Mouse (Mus musculus): ENCODE data around the gene Neb. TPM values are rescaled to one million over a fixed set of nuclear protein-coding genes. Genes with fewer than 3 reads are reported as not detected.

Gene Neb
- polyA plus RNA-seq, 1 experiment from 2014 or later: 1.2 TPM

DNA sequence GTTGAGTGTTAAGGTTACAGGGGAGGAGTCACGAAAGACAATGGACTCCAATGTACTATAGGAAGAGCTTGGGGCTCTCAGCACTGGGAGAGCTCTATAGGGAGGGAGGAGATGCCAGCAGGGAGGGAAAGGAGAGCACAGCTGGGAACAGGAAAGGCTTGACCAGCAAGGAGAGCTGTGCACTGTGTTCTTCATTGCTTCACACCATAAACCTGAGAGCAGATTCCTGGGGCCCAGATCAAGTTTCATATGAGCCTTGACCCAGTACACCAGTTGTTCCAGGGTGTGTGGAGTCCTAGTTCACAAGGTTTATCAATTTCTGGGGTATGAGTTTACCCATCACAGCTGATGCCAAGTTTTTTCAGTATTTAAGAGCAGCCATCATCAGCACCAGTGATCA lies 106.1 kb downstream of the Neb start:
- Histone ChIP-seq H3K9me3 (ENCODE audit: control insufficient read depth, low read length) (no peaks in the 10 kb centered on the region), H3K4me2 (no peak overlapping the region), H3K36me3 (ENCODE audit: control insufficient read depth, insufficient read depth, low read length) (no peaks in the 10 kb centered on the region), H3K4me1 (replicated peaks; ENCODE audit: control insufficient read depth, insufficient read depth, low read length) (no peaks in the 10 kb centered on the region), H3K4me3 (ENCODE audit: low read depth, low read length) (no peak overlapping the region), H3K9ac (ENCODE audit: low read depth, low read length) (no peak overlapping the region), H3K27ac (ENCODE audit: low read depth, low read length) (no peak overlapping the region), H3K27me3 (replicated peaks; ENCODE audit: control insufficient read depth, insufficient read depth, low read length) (no peaks in the 10 kb centered on the region)
- WGBS: 40% methylated on average over 1 of the region's 1 CpGs
- ATAC-seq (replicated peaks; ENCODE audit: low FRiP score) (no peak), DNase-seq (ENCODE audit: low spot score) (no peak)

DNA sequence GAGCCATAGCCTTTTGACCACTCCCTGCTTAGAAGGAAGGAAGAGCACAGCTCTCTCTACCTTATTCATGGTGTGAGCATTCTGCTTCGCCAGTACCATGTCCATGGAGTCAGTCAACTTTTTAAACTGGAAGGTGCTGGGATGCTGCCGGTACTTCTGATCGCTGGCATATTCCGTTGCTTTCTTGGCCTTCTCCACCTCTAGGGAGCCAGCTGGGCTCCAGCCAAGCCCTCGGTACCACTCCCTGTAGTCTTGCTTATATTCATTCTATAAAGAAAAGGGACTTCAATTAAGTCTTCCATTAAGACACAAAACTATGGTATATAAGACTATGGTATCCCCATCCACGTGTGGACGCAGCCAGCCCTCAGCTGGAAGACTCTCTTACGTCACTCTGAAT lies 107.4 kb downstream of the Neb start:
- H3K27me3 ChIP-seq (replicated peaks; ENCODE audit: control insufficient read depth, insufficient read depth, low read length): no peaks in the 10 kb centered on the region
- no peak overlapping the region for H3K27ac ChIP-seq (ENCODE audit: low read depth, low read length)
- no peaks in the 10 kb centered on the region for H3K36me3 ChIP-seq (ENCODE audit: control insufficient read depth, insufficient read depth, low read length)
- WGBS: 87% methylated on average over 8 of the region's 8 CpGs
- H3K4me1 ChIP-seq (replicated peaks; ENCODE audit: control insufficient read depth, insufficient read depth, low read length): no peaks in the 10 kb centered on the region
- H3K4me3 ChIP-seq (ENCODE audit: low read depth, low read length): no peak overlapping the region
- no peak overlapping the region for H3K9ac ChIP-seq (ENCODE audit: low read depth, low read length)
- H3K9me3 ChIP-seq (ENCODE audit: control insufficient read depth, low read length): no peaks in the 10 kb centered on the region
- ATAC-seq (replicated peaks; ENCODE audit: low FRiP score) (no peak), DNase-seq (ENCODE audit: low spot score) (no peak)
- H3K4me2 ChIP-seq: no peak overlapping the region

DNA sequence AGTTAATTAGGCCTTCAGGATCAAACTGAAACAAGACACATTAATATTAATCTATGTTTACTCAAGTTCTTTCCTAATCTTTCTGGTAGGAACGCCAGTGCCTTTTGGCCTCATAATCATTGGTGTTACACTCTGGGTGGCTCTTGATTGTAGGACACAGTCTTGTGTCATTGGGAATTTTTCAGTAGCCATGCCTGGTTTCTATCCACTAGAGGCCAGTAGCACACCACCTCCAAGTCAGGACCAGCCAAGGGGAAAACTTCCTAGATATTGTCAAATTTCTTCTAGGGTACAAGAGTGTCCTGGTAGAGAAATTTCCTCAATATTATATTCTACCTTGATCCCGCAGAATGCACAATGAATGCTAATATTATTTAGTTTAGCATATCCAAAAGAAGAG lies 116.1 kb downstream of the Neb start:
- Histone ChIP-seq H3K36me3 (ENCODE audit: control insufficient read depth, insufficient read depth, low read length) (no peaks in the 10 kb centered on the region), H3K27ac (ENCODE audit: low read depth, low read length) (no peak overlapping the region), H3K9me3 (ENCODE audit: control insufficient read depth, low read length) (no peaks in the 10 kb centered on the region), H3K27me3 (replicated peaks; ENCODE audit: control insufficient read depth, insufficient read depth, low read length) (no peaks in the 10 kb centered on the region), H3K4me1 (replicated peaks; ENCODE audit: control insufficient read depth, insufficient read depth, low read length) (no peaks in the 10 kb centered on the region), H3K9ac (ENCODE audit: low read depth, low read length) (no peak overlapping the region), H3K4me2 (no peak overlapping the region), H3K4me3 (ENCODE audit: low read depth, low read length) (no peak overlapping the region)
- no peak for DNase-seq (ENCODE audit: low spot score)
- ATAC-seq (replicated peaks; ENCODE audit: low FRiP score): no peak
- WGBS: 52% methylated on average over 2 of the region's 2 CpGs

DNA sequence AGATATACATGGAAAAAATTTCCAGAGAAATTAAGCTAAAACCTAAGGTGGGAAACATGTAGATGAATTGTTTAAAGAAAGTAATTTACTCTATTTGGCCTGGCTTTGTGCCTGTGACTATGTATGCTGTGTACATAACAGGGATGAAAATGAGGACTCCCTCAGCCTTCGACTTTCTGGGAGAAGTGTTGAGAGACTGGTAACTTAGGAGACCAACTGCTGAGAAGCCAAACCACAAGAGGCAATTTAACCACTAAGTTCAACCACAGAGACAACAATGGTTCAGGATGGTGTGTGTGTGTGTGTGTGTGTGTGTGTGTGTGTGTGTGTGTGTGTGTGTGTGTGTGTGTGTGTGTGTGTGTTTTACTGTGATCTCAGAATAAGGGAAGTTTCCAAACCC lies 126.2 kb downstream of the Neb start:
- H3K4me2 ChIP-seq: no peak overlapping the region
- no peaks in the 10 kb centered on the region for H3K36me3 ChIP-seq (ENCODE audit: control insufficient read depth, insufficient read depth, low read length)
- no peaks in the 10 kb centered on the region for H3K27me3 ChIP-seq (replicated peaks; ENCODE audit: control insufficient read depth, insufficient read depth, low read length)
- 27% methylated on average over 1 of the region's 1 CpGs for WGBS
- H3K4me3 ChIP-seq (ENCODE audit: low read depth, low read length): no peak overlapping the region
- H3K4me1 ChIP-seq (replicated peaks; ENCODE audit: control insufficient read depth, insufficient read depth, low read length): no peaks in the 10 kb centered on the region
- no peak for ATAC-seq (replicated peaks; ENCODE audit: low FRiP score)
- no peak for DNase-seq (ENCODE audit: low spot score)
- H3K9me3 ChIP-seq (ENCODE audit: control insufficient read depth, low read length): no peaks in the 10 kb centered on the region
- H3K9ac ChIP-seq (ENCODE audit: low read depth, low read length): no peak overlapping the region
- no peak overlapping the region for H3K27ac ChIP-seq (ENCODE audit: low read depth, low read length)

DNA sequence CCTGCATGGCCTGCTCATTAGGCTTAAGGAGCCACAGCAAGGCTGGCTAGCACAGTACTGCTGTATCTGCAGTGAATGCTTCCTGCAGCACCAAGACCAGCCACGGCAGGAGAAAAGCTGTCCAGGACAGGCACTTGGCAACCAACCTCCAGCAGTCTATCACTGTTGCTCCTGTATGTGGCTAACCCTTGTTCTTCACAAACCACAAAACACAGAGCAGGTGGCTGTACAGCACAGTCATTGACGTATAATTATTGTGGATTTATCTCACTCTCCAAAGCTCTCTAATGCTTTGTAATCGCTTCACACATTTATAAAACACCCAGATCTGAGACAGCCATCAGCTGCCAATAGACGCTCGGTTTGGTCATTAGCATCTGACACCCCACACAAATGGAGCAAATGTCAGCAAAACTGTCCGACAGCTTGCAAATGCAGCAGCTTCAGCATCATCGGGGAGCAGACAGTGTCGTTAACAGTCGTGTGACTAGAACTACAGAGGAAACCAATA lies 129.9 kb downstream of the Neb start:
- 75% methylated on average over 9 of the region's 9 CpGs for WGBS
- Histone ChIP-seq H3K27ac (ENCODE audit: low read depth, low read length) (no peak overlapping the region), H3K4me3 (ENCODE audit: low read depth, low read length) (no peak overlapping the region), H3K4me1 (replicated peaks; ENCODE audit: control insufficient read depth, insufficient read depth, low read length) (no peaks in the 10 kb centered on the region), H3K9ac (ENCODE audit: low read depth, low read length) (no peak overlapping the region), H3K4me2 (no peak overlapping the region), H3K27me3 (replicated peaks; ENCODE audit: control insufficient read depth, insufficient read depth, low read length) (no peaks in the 10 kb centered on the region), H3K36me3 (ENCODE audit: control insufficient read depth, insufficient read depth, low read length) (no peaks in the 10 kb centered on the region), H3K9me3 (ENCODE audit: control insufficient read depth, low read length) (no peaks in the 10 kb centered on the region)
- DNase-seq (ENCODE audit: low spot score) (no peak), ATAC-seq (replicated peaks; ENCODE audit: low FRiP score) (no peak)

DNA sequence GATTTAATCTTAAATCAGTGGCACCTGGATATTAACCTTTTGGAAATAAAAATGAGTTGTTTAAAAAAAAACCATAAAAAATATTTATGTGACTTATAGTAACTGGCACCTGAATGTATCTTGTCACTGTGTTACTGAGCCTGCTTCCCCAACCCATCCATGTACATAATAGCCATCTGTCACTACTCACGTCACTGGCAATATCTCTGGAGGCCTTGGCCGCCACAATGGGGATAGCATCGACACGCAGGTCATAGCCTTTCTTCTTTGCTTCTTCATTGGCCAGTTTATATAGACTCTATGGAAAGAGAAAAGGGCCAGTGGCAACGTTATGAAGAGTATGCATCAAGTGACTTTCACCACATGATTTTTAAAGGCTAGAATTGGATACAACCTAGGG lies 133.2 kb downstream of the Neb start:
- ATAC-seq (replicated peaks; ENCODE audit: low FRiP score) (no peak), DNase-seq (ENCODE audit: low spot score) (no peak)
- Histone ChIP-seq H3K9ac (ENCODE audit: low read depth, low read length) (no peak overlapping the region), H3K27me3 (replicated peaks; ENCODE audit: control insufficient read depth, insufficient read depth, low read length) (no peaks in the 10 kb centered on the region), H3K4me1 (replicated peaks; ENCODE audit: control insufficient read depth, insufficient read depth, low read length) (no peaks in the 10 kb centered on the region), H3K4me2 (no peak overlapping the region), H3K4me3 (ENCODE audit: low read depth, low read length) (no peak overlapping the region), H3K9me3 (ENCODE audit: control insufficient read depth, low read length) (no peaks in the 10 kb centered on the region), H3K36me3 (ENCODE audit: control insufficient read depth, insufficient read depth, low read length) (no peaks in the 10 kb centered on the region), H3K27ac (ENCODE audit: low read depth, low read length) (no peak overlapping the region)
- 81% methylated on average over 5 of the region's 5 CpGs for WGBS

DNA sequence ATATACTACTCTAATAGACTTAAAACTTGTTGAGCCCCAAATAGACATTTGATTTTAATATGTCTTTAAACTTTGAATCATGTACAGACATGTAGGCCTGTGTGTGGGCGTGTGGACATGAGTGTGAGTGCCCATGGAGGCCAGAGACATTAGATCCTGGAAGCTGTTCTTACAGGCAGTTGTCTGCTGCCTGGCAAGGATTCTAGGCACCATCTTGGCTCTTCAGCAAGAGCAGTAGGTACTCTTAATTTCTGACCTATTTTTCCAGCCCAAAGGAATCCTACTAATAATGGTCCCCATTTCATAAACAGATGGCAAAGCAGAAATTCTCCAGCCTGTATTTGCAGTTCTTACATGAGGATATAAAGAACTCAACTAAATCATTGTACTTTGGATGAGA lies 135.6 kb downstream of the Neb start:
- Histone ChIP-seq H3K36me3 (ENCODE audit: control insufficient read depth, insufficient read depth, low read length) (no peaks in the 10 kb centered on the region), H3K4me2 (no peak overlapping the region), H3K27me3 (replicated peaks; ENCODE audit: control insufficient read depth, insufficient read depth, low read length) (no peaks in the 10 kb centered on the region), H3K4me3 (ENCODE audit: low read depth, low read length) (no peak overlapping the region), H3K9ac (ENCODE audit: low read depth, low read length) (no peak overlapping the region), H3K27ac (ENCODE audit: low read depth, low read length) (no peak overlapping the region), H3K9me3 (ENCODE audit: control insufficient read depth, low read length) (no peaks in the 10 kb centered on the region), H3K4me1 (replicated peaks; ENCODE audit: control insufficient read depth, insufficient read depth, low read length) (no peaks in the 10 kb centered on the region)
- 70% methylated on average over 1 of the region's 1 CpGs for WGBS
- DNase-seq (ENCODE audit: low spot score): no peak
- ATAC-seq (replicated peaks; ENCODE audit: low FRiP score): no peak

DNA sequence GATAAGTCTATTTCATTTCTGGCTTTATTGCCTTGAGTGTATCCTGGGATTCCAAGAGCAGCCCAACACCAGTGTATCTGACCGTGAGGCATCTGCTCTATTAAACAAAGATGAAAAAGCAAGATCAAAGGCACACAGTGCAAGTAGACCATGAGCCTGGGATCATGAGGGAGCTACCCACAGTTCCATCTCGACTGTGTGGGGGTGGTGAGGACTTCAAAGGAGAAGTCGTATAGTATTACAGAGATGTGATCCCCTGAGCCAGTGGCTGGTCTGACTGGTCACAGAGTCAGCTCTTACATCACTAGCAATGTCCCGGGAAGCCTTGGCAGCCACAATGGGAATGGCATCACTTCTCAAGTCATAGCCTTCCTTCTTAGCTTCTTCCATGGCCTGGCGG lies 140.4 kb downstream of the Neb start:
- Histone ChIP-seq H3K4me2 (no peak overlapping the region), H3K36me3 (ENCODE audit: control insufficient read depth, insufficient read depth, low read length) (no peaks in the 10 kb centered on the region), H3K9ac (ENCODE audit: low read depth, low read length) (no peak overlapping the region), H3K27me3 (replicated peaks; ENCODE audit: control insufficient read depth, insufficient read depth, low read length) (no peaks in the 10 kb centered on the region), H3K9me3 (ENCODE audit: control insufficient read depth, low read length) (no peaks in the 10 kb centered on the region), H3K4me1 (replicated peaks; ENCODE audit: control insufficient read depth, insufficient read depth, low read length) (no peaks in the 10 kb centered on the region), H3K4me3 (ENCODE audit: low read depth, low read length) (no peak overlapping the region), H3K27ac (ENCODE audit: low read depth, low read length) (no peak overlapping the region)
- no peak for ATAC-seq (replicated peaks; ENCODE audit: low FRiP score)
- 48% methylated on average over 5 of the region's 5 CpGs for WGBS
- no peak for DNase-seq (ENCODE audit: low spot score)

DNA sequence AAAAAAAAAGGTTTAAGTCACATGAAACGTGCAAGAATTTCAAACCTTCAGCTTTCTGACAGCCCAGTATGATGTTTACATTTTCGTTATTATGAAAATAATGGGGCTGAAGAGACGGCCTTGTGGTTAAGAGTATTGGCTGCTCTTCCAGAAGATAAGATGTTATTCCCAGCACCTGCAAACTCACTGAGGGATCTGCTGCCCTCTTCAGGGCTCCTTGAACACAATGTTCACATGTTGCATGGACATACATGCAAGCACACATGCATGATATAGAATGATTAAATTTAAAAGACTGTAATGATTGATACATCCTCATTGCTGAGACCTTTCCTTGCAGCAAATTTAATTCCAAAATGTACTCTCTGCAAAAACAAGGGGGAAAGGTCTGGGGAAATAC lies 150.7 kb downstream of the Neb start:
- DNase-seq (ENCODE audit: low spot score) (no peak), ATAC-seq (replicated peaks; ENCODE audit: low FRiP score) (no peak)
- Histone ChIP-seq H3K9ac (ENCODE audit: low read depth, low read length) (no peak overlapping the region), H3K9me3 (ENCODE audit: control insufficient read depth, low read length) (no peaks in the 10 kb centered on the region), H3K4me1 (replicated peaks; ENCODE audit: control insufficient read depth, insufficient read depth, low read length) (no peaks in the 10 kb centered on the region), H3K4me2 (no peak overlapping the region), H3K36me3 (ENCODE audit: control insufficient read depth, insufficient read depth, low read length) (no peaks in the 10 kb centered on the region), H3K27ac (ENCODE audit: low read depth, low read length) (no peak overlapping the region), H3K27me3 (replicated peaks; ENCODE audit: control insufficient read depth, insufficient read depth, low read length) (no peaks in the 10 kb centered on the region), H3K4me3 (ENCODE audit: low read depth, low read length) (no peak overlapping the region)
- 46% methylated on average over 3 of the region's 3 CpGs for WGBS

Measured in liver, embryonic 11.5 days (tissue).